Mouse (Mus musculus) liver, embryonic 14.5 days (tissue): ENCODE results near the gene Bend5. TPM values are rescaled to one million over a fixed set of nuclear protein-coding genes. Genes with fewer than 3 reads are reported as not detected.

Experiments
- ATAC-seq: fragments of 200-750 bp; cut with Nextera tagmentation; 2 replicates; pipeline ENCODE4 v1.8.0; 2017; ENCODE audit warnings: moderate number of reproducible peaks, mild to moderate bottlenecking, moderate library complexity; ENCODE audit not compliant: insufficient read depth
- DNase-seq, 3 experiments: peaks; one replicate each; pipeline ENCODE4 v3.0.0-alpha.2; 2012 to 2013; ENCODE audit warnings: low read depth in 3 of 3, low spot score in 3 of 3
- H3K27ac ChIP-seq: fragments of 300-500 bp; sonication (generic); 2 replicates; pipeline ENCODE4 v1.5.1; 2014; ENCODE audit warnings: moderate library complexity, mild to moderate bottlenecking, control low read depth, inconsistent platforms
- H3K27me3 ChIP-seq: fragments of 300-500 bp; sonication (generic); 2 replicates; pipeline ENCODE4 v1.6.1; 2014; ENCODE audit warnings: mild to moderate bottlenecking, low read length, moderate library complexity; ENCODE audit not compliant: control insufficient read depth, insufficient read depth
- H3K36me3 ChIP-seq: fragments of 300-500 bp; sonication (generic); replicated peaks from 2 replicates; pipeline ENCODE4 v1.6.1; 2014; ENCODE audit warnings: low read depth; ENCODE audit not compliant: control insufficient read depth, insufficient read depth
- H3K4me1 ChIP-seq, 2 experiments: fragments of 200-500 bp in 1 of 2; fragments of 300-500 bp in 1 of 2; sonication (generic) in 1 of 2; replicated peaks; 2 replicates each; pipeline ENCODE4 v1.6.1; 2012 to 2014; ENCODE audit warnings: antibody characterized with exemption in 1 of 2, inconsistent platforms in 1 of 2, low read length in 1 of 2; ENCODE audit not compliant: control insufficient read depth in 2 of 2, insufficient read depth in 2 of 2
- H3K4me2 ChIP-seq: fragments of 300-500 bp; sonication (generic); 2 replicates; pipeline ENCODE4 v1.6.1; 2014; ENCODE audit warnings: low read depth, mild to moderate bottlenecking, control low read depth, moderate library complexity
- H3K4me3 ChIP-seq, 2 experiments: fragments of 200-500 bp in 1 of 2; fragments of 300-500 bp in 1 of 2; sonication (generic) in 1 of 2; 2 replicates each; pipeline ENCODE4 v1.5.1; 2012 to 2014; ENCODE audit warnings: low read depth in 2 of 2, low read length in 2 of 2, mild to moderate bottlenecking in 2 of 2, control low read depth in 1 of 2, inconsistent platforms in 1 of 2, moderate library complexity in 1 of 2; ENCODE audit not compliant: insufficient read depth in 1 of 2
- H3K9ac ChIP-seq: fragments of 300-500 bp; sonication (generic); replicated peaks from 2 replicates; pipeline ENCODE4 v1.6.1; 2014; ENCODE audit warnings: mild to moderate bottlenecking, control low read depth, moderate library complexity
- H3K9me3 ChIP-seq: fragments of 300-500 bp; sonication (generic); 2 replicates; pipeline ENCODE4 v1.6.1; 2016; ENCODE audit warnings: low read length, mixed read lengths; ENCODE audit not compliant: control insufficient read depth
- CTCF ChIP-seq: IDR thresholded peaks from 2 replicates; pipeline ENCODE4 v1.5.1; 2016; ENCODE audit warnings: antibody characterized with exemption, low read depth, control low read depth
- EP300 ChIP-seq: IDR thresholded peaks from 2 replicates; pipeline ENCODE4 v1.6.1; 2016; ENCODE audit warnings: antibody characterized with exemption, low read depth
- whole genome bisulfite sequencing: fragments of 180-500 bp; shearing (Covaris S2); extraction: QIAGEN DNeasy Blood & Tissue Kit; methylation state at CpG from one replicate; pipeline ENCODE4 v1.1.7; 2014; ENCODE audit not compliant: insufficient replicate concordance; 5-methylcytosine and 5-hydroxymethylcytosine counted together
- polyA plus RNA-seq, 2 experiments: library from polyadenylated mRNA; depleted of rRNA in 1 of 2; stranded (reverse) in 1 of 2; unstranded in 1 of 2; fragments of >200 nt; fragmentation: Nextera tagmentation in 1 of 2; extraction: Ambion mirVana in 1 of 2; gene quantifications; 2 replicates each; pipeline versions ENCODE4 v1.2.1 to v1.2.3; 2012 to 2014

The Bend5 gene
- polyA plus RNA-seq, 2 experiments, result 0.32 to 0.47 TPM

- Histone ChIP-seq H3K4me1 (peaks cover 43 to 45% of the 10 kb centered on the region in 2 experiments), H3K4me2 (peak overlapping the region; percentile 62), H3K27ac (peak overlapping the region; percentile 51), H3K4me3 (peak overlapping the region; percentile 25 to 37; a peak in 2 of 4 replicates), H3K9me3 (no peaks in the 10 kb centered on the region), H3K27me3 (no peaks in the 10 kb centered on the region), H3K36me3 (no peaks in the 10 kb centered on the region), H3K9ac (peak overlapping the region; percentile 31; the same call in 1 of the 2 replicates)
- ATAC-seq (peak; percentile 78), DNase-seq (peak in 1 of 3 experiments; percentile 36)
- TF ChIP-seq CTCF (no peak), EP300 (no peak)
- WGBS, result 38% methylated on average over 5 of the region's 5 CpGs
Measured at GRCm38 (mm10) chr4:111502965-111503727, 88.3 kb downstream of the Bend5 start.

DNA sequence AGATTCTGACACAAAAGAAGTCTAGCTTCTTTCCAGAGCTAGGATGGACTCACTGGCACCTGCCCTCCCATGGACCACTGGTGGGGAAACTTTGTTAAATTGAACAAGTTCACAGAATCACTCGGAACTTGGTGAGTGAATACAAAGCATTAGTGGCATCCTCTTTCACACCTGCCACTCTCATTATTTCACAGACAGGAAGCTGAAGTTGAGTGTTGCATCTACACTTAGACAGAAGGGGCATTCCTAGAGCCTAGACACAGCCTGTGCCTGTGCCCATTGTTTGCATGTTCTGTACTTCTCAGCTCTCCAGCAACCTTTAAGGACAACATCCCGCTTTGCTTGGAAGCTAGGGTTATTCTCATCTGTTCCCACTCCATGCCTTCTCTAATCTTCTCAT lies 90.1 kb downstream of the Bend5 start:
- no peak overlapping the region for H3K4me2 ChIP-seq
- peaks cover 38 to 41% of the 10 kb centered on the region in 2 experiments for H3K4me1 ChIP-seq
- 74% methylated on average over 2 of the region's 2 CpGs for WGBS
- no peaks in the 10 kb centered on the region for H3K27me3 ChIP-seq
- no peak overlapping the region for H3K9ac ChIP-seq
- no peaks in the 10 kb centered on the region for H3K9me3 ChIP-seq
- no peaks in the 10 kb centered on the region for H3K36me3 ChIP-seq
- TF ChIP-seq CTCF, result no peak
- TF ChIP-seq EP300, result no peak
- DNase-seq (no peak), ATAC-seq (no peak)
- no peak overlapping the region for H3K4me3 ChIP-seq
- H3K27ac ChIP-seq, result no peak overlapping the region
